Mouse (Mus musculus): ENCODE measurements around the gene Clic4.
A peak's percentile ranks its signal among the peaks of the same experiment; 100 is the strongest.

Clic4 gene

DNA sequence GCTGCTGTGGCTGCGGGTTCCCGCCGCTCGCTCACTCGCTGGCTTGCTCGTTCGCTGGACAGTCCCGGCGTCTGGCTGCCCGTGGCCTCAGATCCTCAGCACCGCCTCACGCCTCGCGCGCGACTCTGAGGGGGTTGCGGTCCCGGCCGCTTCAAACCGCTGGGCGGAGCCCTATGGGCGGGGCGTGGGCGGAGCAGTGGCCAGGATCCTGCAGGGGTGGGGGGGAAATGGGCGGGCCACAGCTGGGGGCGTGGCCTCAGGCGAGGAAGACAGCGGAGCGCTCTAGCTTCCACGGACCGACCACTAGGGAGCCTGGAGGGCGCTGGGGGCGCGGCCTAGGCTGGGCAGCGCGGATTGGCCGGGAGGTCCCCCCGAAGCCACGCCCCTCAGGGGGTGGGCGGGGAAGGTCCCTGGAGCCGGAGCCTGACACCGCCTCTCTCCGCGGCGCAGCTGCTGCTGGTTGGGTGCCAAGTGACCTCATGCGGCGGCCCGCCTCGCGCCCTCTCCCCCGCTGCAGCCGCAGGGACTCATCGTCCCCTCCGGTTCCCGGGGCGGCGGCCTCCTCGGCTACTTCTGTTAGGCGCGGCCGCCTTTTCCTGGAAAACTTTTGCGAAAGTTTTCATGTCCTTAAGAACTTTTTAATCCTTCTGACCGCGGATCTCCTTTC, at the start of gene Clic4:
Gene Clic4 (minus strand): TSS at position 175 of the 667 bp plus-strand sequence.
- DNase-seq: peak; percentile 100

DNA sequence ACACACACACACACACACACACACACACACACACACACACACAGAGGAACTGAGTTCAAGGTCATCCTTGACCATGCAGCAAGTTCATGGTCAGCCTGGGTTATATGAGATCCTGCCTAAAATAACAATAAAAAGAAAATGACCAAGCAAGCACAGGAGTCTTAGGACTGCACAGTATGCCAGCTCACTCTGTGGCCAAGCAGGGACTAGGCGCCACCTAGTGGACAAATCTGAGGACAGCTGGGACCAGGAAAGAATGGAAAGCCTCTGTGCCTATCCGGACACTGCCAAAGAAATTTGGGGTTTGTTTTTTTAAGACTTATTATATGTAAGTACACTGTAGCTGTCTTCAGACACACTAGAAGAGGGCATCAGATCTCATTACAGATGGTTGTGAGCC, 45.4 kb upstream of the Clic4 start:
- DNase-seq: peak; percentile 66

DNA sequence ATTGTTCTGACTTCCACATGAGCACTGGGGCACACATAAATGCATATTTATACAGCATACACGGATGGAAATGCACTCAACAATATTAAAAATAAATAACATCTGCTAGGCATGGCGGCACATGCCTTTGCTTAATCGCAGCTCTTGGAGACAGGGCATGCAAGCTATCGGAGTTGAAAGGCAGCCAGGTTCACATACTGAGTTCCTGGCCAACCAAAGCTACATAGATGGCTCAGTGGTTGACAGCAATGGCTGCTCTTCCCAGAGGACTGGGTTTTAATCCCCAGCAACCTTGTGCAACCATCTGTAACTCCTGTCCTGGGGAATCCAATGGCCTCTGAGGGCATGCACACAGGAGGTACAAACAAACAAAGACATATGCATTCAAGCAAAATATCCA, 44.9 kb upstream of the Clic4 start:
- DNase-seq: no peak

DNA sequence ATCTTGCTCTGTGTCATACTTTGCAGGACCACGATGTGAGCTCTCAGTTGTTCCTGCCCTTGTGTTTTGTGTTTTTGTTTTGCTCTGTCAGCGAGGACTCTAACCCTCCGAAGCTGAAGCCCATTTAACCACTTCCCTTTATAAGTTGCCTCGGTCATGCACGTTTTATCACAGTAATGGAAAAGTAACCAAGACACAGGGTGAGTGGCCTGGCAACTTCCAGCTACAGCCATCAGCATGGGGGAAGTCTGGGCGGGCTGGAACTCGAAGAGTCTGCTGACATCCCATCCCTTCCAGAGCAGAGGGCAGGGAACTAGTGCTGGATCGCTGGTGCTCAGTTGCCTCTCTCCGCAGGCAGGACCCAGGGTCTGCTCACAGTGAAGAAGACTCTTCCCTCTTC, 42.7 kb upstream of the Clic4 start:
- no peak for DNase-seq

DNA sequence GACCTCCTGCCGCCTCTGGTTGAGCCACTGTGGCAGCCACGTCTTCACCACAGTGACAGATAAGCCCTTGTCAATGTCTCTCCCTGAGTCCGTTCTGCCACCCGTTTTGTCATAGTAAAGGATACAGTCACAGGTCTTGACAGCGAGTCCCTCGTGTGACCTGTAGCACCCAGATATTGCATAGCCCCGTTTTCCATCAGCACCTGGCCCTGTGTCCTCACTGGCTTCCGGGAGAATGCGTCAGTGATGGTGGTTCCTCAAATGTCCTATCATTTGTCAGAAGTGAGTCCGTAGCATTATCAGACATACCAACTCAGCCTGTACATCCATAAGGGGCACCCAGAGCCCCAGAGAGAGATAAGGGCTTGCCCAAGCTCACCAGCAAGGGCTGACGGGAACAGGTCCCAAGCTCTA, 41.8 kb upstream of the Clic4 start:
- no peak for DNase-seq

DNA sequence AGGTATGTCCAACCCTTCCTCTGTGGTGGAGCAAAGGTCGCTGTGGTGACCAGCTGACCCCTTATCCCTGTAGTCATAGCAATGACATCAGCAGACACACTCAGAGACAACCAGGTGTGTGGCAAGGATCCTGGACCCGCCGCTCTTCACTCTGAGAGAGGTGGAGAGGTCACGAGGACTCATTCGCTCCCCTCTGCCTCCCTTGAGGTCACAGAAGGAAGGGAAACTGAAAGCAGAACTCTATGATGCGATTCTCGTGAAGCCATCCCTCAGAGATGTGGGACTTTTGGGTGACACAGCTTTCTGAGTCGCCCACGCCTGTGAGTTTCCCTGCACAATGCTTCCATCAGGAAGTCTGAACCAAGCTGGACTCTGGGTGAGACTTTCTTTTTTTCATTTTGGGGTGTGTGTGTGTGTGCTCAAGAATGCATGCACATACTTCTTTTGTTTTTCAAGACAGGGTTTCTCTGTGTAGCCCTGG, 41.2 kb upstream of the Clic4 start:
- DNase-seq: peak; percentile 34

DNA sequence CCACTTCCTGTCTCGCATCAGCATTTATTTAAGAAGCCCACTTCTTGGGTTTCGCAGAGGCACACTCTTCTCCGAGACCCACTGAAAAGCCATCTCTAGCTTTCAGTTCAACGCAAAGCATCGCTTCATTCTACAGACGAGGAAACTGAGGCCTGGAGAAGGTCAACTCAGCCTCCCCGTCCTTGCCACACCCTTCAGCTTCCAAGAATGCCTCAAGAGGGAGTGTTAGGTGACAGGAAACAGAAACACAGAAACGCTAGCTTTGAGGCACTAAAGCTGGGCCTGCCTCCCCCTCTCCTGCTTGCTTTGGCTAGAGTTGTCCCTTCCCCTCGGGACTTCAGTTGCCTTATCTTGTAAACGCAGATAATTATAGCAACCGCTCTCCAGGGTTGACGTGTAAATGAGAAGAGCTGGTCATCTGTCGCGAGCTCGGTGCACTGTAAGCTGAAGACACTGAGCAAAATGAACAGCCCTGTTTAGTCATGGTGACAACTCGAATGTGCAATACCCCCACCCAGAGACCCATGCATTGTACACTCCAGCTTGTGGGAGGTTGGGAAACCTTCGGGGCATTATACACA, 40.6 kb upstream of the Clic4 start:
- DNase-seq: no peak

DNA sequence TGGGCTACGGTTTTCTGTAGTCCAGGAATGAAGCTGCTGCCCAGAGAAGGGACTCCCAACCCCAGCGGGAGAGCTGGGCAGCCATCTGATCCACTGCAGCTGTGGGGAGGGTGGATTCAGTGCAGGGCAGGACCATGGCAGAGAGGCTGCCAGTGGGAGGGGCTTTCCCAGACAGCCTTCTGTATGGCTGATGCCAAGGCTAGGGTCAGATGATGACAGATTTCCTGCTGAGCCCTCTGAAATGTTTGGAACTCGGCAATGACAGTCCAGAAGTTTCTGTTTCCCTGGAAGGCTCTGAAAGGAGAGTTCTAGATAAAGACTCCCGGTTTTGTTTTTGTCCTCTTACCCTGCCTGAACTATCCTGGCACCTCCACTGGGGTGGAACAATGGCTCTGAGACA, 40.1 kb upstream of the Clic4 start:
- DNase-seq: no peak

DNA sequence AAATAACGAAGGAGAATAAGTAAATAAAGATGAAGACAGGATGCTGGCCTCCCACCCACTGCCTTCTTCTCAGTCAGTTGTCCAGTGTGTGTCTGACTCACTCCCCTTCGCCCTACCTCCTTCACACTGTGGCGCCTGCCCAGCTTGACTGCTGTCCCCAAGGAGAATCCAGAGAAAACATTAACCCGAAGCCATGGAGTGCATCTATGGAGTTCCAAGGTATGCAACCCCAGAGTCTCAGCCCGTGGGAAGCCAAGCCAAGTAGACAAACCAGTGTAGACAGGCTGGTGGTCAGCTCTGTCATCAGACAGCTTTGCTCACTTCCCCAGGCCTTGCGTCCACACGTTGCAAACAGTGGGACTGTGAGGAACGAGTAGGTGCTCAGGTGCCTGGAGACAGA, 37.8 kb upstream of the Clic4 start:
- DNase-seq: no peak

DNA sequence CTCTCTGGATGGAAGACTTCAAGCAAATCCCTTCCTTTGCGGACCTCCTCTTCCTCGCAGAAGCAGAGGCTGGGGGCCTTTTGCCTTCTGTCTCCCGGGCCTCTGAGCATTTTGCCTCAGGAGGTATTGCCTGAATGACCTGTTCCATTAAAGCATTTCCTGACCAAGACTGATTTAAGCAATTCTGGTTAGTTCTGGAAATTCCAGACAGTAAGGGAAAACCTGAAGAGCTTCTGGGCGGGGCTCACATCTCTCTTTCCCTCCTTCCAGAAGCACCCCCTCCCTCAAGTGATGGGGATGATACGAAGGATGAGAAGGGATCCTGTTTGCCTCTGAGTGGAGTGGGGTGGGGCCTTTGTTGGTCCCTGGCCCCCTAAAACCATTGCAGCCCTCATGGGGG, 37.1 kb upstream of the Clic4 start:
- no peak for DNase-seq

DNA sequence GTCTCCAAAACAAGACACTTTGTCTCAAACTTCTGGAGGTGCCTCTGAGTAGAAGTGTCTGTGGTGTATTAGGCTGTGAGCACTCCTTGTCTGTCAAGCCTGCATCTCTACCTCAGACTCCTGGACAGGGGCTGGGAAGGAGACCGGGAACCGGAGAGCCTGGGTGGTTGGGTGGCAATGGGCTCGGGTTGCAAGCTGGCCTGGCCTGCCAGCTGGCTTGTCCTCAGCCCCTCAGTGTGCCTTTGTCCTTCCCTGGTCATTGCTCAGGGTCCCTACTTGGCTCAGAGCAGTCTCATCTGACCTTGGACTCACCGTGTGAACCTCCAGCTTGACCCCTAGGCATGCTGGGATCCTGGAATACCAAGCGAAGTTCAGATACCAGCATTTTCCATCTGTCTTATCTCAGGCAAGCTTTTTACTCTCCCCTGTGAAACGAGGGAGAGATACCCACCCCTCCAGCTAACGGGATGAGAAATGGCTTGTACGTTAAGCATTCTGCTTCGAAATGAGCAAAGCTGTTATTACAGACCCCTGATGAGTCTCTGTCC, 36.6 kb upstream of the Clic4 start:
- no peak for DNase-seq

DNA sequence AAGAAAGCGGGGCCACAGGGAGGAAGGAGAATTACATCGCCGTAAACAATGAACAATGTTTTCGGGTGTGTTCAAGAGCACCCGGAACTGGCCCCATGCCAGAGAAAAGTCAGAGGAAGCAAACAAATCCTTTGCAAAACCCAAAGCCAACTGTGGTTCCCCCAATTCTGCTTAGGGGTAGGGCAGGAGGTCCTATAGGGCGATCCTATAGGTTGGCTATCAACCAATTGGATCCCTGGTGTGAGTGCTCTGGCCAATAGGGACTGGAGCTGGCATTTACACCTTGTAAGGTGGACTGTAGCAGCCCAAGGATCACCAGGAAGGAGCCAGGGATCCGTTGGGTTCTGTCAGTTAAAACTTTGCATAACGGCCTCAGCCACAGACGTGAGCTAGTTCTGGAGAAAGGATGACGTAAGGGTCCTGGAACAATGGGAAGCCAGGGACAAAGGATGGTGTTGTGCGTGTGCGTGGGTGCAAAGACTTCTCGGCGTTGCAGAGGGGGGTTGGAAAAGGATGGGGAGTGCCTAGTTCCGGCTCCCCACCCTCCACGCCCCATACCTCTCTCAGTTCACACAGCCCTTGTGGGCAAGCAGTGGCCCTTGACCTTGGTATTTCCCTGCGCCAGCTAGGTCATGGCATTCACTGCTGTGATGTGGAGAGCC, 34.5 kb upstream of the Clic4 start:
- no peak for DNase-seq

DNA sequence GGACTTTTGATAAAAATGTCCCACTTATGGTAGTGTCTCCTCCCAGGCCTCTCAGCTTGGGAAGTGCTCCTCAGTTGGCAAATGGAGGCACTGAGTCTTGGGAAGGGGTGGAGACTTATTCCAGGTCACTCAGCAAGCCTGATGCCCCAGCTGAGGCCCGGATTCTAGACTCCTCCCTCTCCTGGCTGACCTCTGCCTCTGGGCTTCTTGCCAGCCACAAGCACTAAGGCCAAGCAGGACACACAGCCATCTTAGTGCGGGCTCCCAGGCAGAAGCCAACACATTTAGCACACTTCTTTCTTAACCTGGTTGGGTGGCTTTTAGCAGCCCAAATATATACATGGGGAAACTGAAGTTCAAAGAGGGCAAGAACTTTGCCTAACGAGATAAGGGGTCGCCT, 33.9 kb upstream of the Clic4 start:
- DNase-seq: no peak

DNA sequence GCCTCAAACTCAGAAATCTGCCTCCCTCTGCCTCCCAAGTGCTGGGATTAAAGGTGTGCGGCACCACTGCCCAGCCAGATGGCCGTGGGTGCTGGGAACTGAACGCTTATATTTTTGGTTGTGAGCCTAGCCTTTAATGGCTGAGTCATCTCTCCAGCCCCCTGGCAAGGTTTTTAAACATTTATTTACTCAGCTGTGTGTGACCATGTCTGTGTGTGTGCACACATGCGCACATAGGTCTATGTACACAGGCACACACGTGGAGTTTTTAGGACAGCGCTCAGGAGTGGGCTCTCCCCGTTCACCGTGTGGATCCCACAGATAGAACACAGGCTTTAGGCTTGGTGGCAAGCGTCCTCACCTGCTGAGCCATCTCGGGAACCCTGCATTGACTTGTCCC, 29.6 kb upstream of the Clic4 start:
- DNase-seq: no peak

DNA sequence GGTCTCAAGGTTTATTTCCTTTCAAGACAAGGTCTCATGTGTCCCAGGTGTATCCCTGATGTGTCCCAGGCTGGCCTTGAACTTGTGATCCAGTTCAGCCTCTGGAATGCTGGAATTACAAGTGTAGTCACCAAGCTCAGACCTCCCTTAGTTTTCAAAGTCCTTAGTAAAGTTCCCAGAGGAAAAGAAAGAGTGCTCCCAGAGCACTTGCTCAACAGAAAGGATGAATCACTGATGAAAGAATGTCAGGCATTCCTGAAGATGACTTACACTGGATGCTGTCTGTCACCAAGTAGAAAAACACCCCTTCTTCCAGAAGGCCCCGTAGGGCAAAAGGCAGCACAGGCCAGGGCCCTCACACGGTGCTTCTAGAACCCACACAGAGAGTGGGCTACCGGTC, 28.6 kb upstream of the Clic4 start:
- no peak for DNase-seq

DNA sequence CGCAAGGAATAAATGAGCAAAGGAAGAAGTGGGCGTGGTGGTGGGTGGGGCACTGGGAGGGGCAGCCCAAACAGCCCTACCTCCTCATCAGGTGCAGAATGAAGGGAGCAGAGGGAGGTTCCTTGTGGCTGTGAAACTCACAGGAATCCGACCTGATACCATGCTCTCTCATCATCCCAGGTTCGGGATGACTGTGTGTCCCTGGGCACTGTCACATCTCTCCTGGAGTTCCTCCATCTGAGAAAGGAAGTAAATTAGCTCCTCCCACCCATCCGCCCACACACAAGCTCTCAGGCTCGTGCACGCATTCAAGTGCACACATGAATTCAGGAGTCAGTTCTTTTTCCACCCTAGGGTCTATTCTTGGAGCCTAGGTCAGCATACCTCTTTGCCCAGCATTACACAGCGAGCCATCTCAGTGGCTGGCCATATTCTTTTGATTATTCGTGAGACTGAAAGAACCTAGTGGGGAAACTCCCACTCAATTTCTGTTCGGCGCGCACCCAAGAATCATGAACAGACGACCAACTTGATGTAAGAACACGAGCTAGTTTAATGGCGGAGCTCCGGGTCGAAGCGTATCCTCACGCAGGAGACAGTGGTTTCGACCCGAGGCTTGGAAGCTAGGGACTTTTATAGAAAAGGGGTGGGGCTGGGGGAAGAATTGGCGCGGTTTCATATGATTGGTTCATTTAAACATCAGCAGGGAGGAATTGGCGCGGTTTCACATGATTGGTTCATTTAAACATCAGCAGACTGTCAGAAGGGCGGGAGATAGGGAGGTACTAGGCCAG, 27.8 kb upstream of the Clic4 start:
- no peak for DNase-seq

DNA sequence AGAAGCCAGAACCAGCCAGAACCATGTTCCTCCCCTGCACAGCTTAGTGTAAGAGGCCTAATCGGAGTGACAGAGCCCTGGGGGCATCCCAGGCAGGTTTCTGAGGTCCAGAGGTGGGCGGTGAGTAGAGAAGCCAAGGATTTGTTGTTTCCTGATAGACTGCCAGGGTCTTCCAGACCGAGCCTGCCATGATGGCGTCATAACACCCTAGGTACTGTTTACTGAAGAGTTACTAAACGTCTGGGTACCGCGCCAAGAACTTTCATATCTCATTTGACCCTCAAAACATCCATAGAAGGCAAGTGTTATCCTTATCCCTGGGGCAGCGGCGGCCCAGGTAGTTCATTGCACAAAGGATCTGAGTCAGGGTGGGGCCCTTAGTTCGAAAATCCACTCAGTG, 26.1 kb upstream of the Clic4 start:
- DNase-seq: no peak

DNA sequence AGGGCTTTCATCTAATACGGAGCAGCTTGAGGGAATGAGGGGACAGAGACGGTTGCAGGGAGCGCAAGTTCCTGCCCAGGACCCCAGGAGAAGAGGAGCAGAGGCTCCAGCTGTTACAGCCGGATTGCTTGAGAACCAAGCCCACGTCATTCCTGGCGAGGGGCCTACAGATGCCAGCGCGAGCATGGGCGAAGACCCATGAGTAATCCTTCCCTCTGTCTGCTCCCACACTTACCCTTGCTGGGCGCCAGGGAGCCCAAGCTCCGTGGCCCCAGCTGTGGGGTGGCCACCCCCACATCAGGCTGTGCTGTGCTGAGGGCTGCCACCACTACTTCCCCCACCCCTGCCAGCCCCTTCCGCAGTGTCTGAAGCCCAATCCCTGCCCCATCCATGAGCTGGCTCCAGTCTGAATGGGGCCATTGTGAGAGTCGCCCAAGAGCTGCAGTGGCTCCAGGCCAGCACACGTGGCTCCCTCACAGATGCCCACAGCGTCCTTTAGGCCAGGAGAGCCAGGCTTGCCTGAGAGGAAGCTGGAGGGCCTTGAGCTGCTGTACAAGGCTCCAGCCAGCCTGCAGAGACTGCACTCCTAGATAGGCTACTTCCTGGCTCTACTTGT, 25.4 kb upstream of the Clic4 start:
- no peak for DNase-seq

DNA sequence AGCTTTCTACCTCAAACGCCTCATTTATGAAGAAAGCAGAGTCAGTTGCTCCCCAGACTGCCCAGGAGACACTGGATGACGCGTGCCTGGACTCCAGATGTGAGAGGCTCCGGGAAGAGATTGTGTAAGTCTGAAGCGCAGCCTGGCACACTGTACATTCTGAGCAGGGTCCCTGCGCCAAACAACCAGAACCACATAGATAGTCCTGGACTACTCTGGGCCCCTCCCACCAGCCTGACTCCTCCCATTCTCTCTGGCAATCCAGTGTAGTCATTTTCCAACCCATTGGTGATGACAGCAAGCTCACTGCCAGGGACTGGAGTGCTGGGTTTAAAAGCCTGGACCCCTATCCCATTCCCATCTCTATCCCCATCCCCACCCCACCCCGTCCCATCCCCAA, 24.5 kb upstream of the Clic4 start:
- no peak for DNase-seq

DNA sequence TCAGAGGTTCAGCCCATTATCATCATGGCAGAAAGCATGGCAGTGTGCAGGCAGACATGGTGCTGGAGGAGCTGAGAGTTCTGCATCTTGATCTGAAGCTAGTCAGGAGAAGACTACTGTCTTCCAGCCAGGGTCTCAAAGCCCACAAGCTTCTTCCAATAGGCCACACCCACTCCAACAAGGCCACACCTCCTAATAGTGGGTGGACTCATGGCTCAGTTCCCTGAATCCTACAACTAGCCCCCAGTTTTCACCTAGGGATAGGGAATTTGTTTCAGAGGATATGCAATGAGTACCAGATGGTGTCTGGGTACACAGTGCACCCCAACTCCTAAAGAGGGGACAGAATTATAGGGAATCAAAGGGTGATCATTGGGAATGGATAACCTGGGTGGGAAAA, 24.0 kb upstream of the Clic4 start:
- DNase-seq: no peak

DNA sequence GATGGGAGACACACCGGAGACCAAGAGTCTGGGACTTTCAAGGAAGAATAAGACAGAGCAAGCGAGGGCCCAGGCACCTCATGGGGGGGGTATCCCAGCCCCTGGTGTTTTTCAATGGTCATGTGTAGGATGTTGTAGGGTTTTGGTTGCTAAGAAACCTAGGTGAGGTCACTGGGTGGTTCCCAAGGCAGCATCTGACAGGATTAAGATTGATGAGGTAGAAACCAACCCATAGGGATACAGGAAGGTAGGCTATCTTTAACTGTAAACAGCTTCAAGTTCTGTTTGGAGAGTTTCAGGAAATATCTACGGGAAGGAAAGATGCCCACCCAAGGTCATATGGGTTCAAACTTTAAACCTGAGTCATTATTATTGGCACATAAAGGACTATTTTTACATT, 21.2 kb upstream of the Clic4 start:
- DNase-seq: no peak

DNA sequence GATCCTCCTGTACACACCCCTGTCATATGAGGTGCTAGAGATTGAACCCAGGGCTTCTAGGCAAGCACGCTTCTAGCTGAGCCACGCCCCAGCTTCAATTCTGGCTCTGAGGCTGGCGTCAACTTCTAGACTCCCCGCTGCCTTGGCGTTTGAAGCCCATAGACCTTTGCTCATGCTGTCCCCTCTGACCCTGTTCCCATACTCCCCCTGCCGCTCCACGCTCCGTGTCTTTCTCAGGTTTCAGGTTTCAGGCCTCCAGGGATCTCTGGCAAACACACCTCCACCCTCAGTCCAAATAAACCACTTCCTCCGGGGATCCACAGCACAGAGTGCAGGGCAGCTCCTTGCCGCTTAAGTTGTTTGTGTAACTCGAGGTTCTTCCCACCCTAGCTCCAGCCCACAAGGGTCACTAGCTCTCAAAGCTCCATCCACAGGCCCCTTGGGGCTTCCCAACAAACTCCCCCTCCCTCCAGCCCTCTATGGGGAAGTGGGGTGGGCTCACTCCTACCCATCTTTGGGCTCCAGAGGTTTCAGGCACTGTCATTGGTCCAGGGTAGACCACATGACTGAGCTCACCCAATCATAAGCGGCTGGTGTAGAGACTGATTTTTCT, 20.0 kb upstream of the Clic4 start:
- DNase-seq: peak; percentile 36

All from thymus, postnatal 14 days (tissue).